Mouse (Mus musculus): Measurements from ENCODE around the gene Gm10647. TPM values are rescaled to one million over a fixed set of nuclear protein-coding genes. Genes with fewer than 3 reads are reported as not detected.
A peak's percentile ranks its signal among the peaks of the same experiment; 100 is the strongest.

Gm10647 gene
- polyA plus RNA-seq, 2 experiments = 0.50 to 0.63 TPM

DNA sequence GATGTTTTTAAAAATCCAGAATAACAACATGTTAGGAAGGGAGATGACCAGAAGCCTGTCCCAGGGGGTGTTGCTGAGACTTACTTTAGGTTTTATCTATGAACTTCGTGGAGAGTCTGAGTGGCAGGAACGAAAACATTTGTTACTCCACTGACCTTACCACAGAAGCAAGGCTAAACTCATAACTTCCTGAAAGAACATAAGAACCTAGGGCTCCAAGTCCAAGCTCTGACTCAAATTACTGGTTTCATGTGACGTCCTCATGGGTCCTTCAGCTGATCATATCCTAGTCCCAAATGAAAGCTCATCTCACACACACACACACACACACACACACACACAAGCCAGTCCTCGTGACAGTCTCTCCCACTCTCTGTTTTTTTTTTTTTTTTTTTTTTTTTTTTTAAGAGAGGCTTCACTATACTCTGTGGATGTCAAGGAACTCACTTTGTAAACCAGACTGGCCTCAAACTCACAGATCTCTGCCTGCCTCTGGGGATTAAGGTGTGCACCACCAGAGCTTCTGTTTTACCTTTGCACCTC, 35.6 kb downstream of the Gm10647 start:
- no peak overlapping the region for H3K27ac ChIP-seq (replicated peaks; ENCODE audit: low read depth, low read length)
- no peak overlapping the region for H3K4me2 ChIP-seq (replicated peaks; ENCODE audit: low read depth, low read length, severe bottlenecking)
- H3K4me1 ChIP-seq (ENCODE audit: control insufficient read depth, insufficient read depth, low read length) = peaks cover 6% of the 10 kb centered on the region; the same call in 1 of the 2 replicates
- ATAC-seq (ENCODE audit: low FRiP score, low read depth) (no peak), DNase-seq (ENCODE audit: low spot score) (no peak)
- 63% methylated on average over 4 of the region's 4 CpGs for WGBS
- no peaks in the 10 kb centered on the region for H3K36me3 ChIP-seq (ENCODE audit: control insufficient read depth, insufficient read depth, low read length)
- no peaks in the 10 kb centered on the region for H3K27me3 ChIP-seq (ENCODE audit: control insufficient read depth, insufficient read depth, low read length)
- H3K9ac ChIP-seq (ENCODE audit: low read depth, low read length, severe bottlenecking) = no peak overlapping the region
- no peak overlapping the region for H3K4me3 ChIP-seq (replicated peaks; ENCODE audit: low read length)
- H3K9me3 ChIP-seq (ENCODE audit: control insufficient read depth, low read length) = no peaks in the 10 kb centered on the region
- TF ChIP-seq POLR2A (IDR thresholded peaks at IDR 0.05; ENCODE audit: borderline replicate concordance, extremely low read depth, insufficient read depth, insufficient read length) = no peak

- no peak for DNase-seq (ENCODE audit: low spot score)
- H3K9me3 ChIP-seq (ENCODE audit: control insufficient read depth, low read length) = no peaks in the 10 kb centered on the region
- H3K4me3 ChIP-seq (replicated peaks; ENCODE audit: low read length) = peak overlapping the region; percentile 64
- no peak for TF ChIP-seq POLR2A (IDR thresholded peaks at IDR 0.05; ENCODE audit: borderline replicate concordance, extremely low read depth, insufficient read depth, insufficient read length)
- no peaks in the 10 kb centered on the region for H3K36me3 ChIP-seq (ENCODE audit: control insufficient read depth, insufficient read depth, low read length)
- H3K27ac ChIP-seq (replicated peaks; ENCODE audit: low read depth, low read length) = no peak overlapping the region
- WGBS = 17% methylated on average over 7 of the region's 7 CpGs
- ATAC-seq (ENCODE audit: low FRiP score, low read depth) = no peak
- peaks cover 6% of the 10 kb centered on the region; the same call in 1 of the 2 replicates for H3K4me1 ChIP-seq (ENCODE audit: control insufficient read depth, insufficient read depth, low read length)
- H3K9ac ChIP-seq (ENCODE audit: low read depth, low read length, severe bottlenecking) = no peak overlapping the region
- no peaks in the 10 kb centered on the region for H3K27me3 ChIP-seq (ENCODE audit: control insufficient read depth, insufficient read depth, low read length)
- H3K4me2 ChIP-seq (replicated peaks; ENCODE audit: low read depth, low read length, severe bottlenecking) = peak overlapping the region; percentile 84
These were observed 37.0 kb downstream of the Gm10647 start for GRCm38 (mm10) chr9:66833851-66834250.

DNA sequence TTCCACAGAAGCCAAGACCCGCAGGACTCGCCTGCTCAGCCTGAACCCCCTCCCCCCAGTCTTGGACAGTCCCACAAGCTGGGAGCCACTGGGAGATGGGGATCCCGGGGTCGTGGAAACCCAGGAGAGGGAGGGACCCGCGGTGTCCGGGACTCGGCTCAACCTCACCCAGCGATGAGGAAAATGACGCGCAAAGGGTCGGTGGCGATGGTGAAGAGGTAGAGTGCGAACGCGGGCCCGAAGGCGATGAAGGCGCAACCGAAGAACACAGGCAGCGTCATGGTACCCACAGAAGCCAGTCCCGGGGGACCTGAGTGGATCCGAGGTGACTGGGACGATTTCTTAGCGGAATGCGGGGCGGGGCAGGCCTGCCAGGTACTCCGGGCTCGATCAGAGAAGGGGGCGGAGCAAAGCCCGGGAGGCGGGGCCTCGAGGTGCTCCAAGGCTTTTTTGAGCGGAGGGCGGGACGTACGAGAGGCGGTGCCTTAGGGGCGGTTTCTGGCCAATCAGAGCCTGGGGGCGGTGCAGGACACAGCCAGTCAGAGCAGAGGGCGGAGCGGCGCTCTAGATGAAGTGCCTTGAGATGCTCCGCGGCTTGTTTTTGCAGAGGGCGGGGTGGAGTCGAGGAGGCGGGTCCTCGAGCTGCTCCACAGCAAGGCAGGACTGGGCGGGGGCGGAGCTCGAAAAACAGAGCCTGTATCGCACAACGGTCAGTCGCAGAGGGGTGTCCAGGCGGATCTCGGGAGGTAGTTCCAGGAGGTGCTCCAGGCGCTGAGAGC, 37.7 kb downstream of the Gm10647 start, which contains the start of gene Aph1c:
TSS of gene Aph1c (minus strand) at position 409 of the 779 bp plus-strand sequence.
- DNase-seq (ENCODE audit: low spot score) (peak; percentile 99), ATAC-seq (ENCODE audit: low FRiP score, low read depth) (peak; percentile 99)
- Histone ChIP-seq H3K27ac (replicated peaks; ENCODE audit: low read depth, low read length) (no peak within 1 kb of the TSS), H3K4me1 (ENCODE audit: control insufficient read depth, insufficient read depth, low read length) (peaks cover 6% of the 10 kb centered on the region; the same call in 1 of the 2 replicates), H3K4me2 (replicated peaks; ENCODE audit: low read depth, low read length, severe bottlenecking) (peak within 1 kb of the TSS; percentile 84), H3K9ac (ENCODE audit: low read depth, low read length, severe bottlenecking) (peak within 1 kb of the TSS; percentile 58), H3K4me3 (replicated peaks; ENCODE audit: low read length) (peak within 1 kb of the TSS; percentile 64), H3K36me3 (ENCODE audit: control insufficient read depth, insufficient read depth, low read length) (no peaks in the 10 kb centered on the region), H3K9me3 (ENCODE audit: control insufficient read depth, low read length) (no peaks in the 10 kb centered on the region), H3K27me3 (ENCODE audit: control insufficient read depth, insufficient read depth, low read length) (no peaks in the 10 kb centered on the region)
- no peak for TF ChIP-seq POLR2A (IDR thresholded peaks at IDR 0.05; ENCODE audit: borderline replicate concordance, extremely low read depth, insufficient read depth, insufficient read length)
- under 1% methylated on average over 57 of the region's 58 CpGs for WGBS

GRCm38 (mm10) chr9:66835097-66835480, 38.2 kb downstream of the Gm10647 start:
- ATAC-seq (ENCODE audit: low FRiP score, low read depth) (peak; percentile 69), DNase-seq (ENCODE audit: low spot score) (no peak)
- Histone ChIP-seq H3K27ac (replicated peaks; ENCODE audit: low read depth, low read length) (no peak overlapping the region), H3K27me3 (ENCODE audit: control insufficient read depth, insufficient read depth, low read length) (no peaks in the 10 kb centered on the region), H3K36me3 (ENCODE audit: control insufficient read depth, insufficient read depth, low read length) (no peaks in the 10 kb centered on the region), H3K9me3 (ENCODE audit: control insufficient read depth, low read length) (no peaks in the 10 kb centered on the region), H3K4me3 (replicated peaks; ENCODE audit: low read length) (peak overlapping the region; percentile 64), H3K4me1 (ENCODE audit: control insufficient read depth, insufficient read depth, low read length) (peaks cover 6% of the 10 kb centered on the region; the same call in 1 of the 2 replicates), H3K9ac (ENCODE audit: low read depth, low read length, severe bottlenecking) (peak overlapping the region; percentile 34), H3K4me2 (replicated peaks; ENCODE audit: low read depth, low read length, severe bottlenecking) (peak overlapping the region; percentile 84)
- under 1% methylated on average over 24 of the region's 24 CpGs for WGBS
- no peak for TF ChIP-seq POLR2A (IDR thresholded peaks at IDR 0.05; ENCODE audit: borderline replicate concordance, extremely low read depth, insufficient read depth, insufficient read length)

DNA sequence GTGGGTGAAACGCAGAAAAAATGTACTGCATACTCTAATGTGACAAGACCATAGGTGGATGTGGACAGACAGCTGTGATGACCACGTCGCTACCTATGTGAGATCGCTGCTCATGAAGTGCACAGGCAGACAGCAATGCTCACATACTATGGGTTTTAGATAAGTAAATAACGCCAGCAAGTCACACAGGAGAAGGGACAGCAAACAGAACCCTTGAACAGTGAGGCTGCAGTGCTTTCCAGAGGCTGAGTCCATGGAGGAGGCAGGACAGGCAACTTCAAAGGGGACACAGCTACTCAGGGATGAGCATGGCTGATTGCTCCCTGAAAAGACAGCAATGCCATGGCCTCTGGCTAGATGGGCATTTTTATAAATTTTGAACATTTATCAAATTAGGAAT, 50.0 kb downstream of the Gm10647 start:
- H3K9me3 ChIP-seq (ENCODE audit: control insufficient read depth, low read length) = no peaks in the 10 kb centered on the region
- no peak overlapping the region for H3K9ac ChIP-seq (ENCODE audit: low read depth, low read length, severe bottlenecking)
- ATAC-seq (ENCODE audit: low FRiP score, low read depth) = no peak
- H3K27me3 ChIP-seq (ENCODE audit: control insufficient read depth, insufficient read depth, low read length) = no peaks in the 10 kb centered on the region
- H3K27ac ChIP-seq (replicated peaks; ENCODE audit: low read depth, low read length) = no peak overlapping the region
- no peak overlapping the region for H3K4me3 ChIP-seq (replicated peaks; ENCODE audit: low read length)
- WGBS = 93% methylated on average over 5 of the region's 5 CpGs
- peaks cover 32% of the 10 kb centered on the region for H3K36me3 ChIP-seq (ENCODE audit: control insufficient read depth, insufficient read depth, low read length)
- no peak for DNase-seq (ENCODE audit: low spot score)
- no peak for TF ChIP-seq POLR2A (IDR thresholded peaks at IDR 0.05; ENCODE audit: borderline replicate concordance, extremely low read depth, insufficient read depth, insufficient read length)
- H3K4me2 ChIP-seq (replicated peaks; ENCODE audit: low read depth, low read length, severe bottlenecking) = no peak overlapping the region
- H3K4me1 ChIP-seq (ENCODE audit: control insufficient read depth, insufficient read depth, low read length) = no peaks in the 10 kb centered on the region

Other genes starting within 250 kb of the Gm10647 start
- 39.2 and 45.8 TPM in 2 replicates for gene Usp3, start 203.9 kb upstream of the Gm10647 start, polyA plus RNA-seq (2012; rRNA removed)
- 66.7 and 77.6 TPM in 2 replicates for gene Usp3, start 203.9 kb upstream of the Gm10647 start, polyA plus RNA-seq (2014; fragmentation: Nextera tagmentation; extraction: Ambion mirVana)
- gene Car12, start 83.4 kb upstream of the Gm10647 start, polyA plus RNA-seq (2012; rRNA removed) = 36.5 and 40.0 TPM in 2 replicates
- 15.8 and 17.8 TPM in 2 replicates for gene Car12, start 83.4 kb upstream of the Gm10647 start, polyA plus RNA-seq (2014; fragmentation: Nextera tagmentation; extraction: Ambion mirVana)
- gene Aph1b, start 1.5 kb upstream of the Gm10647 start, polyA plus RNA-seq (2012; rRNA removed) = 6.3 and 7.6 TPM in 2 replicates
- 11.4 and 13.2 TPM in 2 replicates for gene Aph1b, start 1.5 kb upstream of the Gm10647 start, polyA plus RNA-seq (2014; fragmentation: Nextera tagmentation; extraction: Ambion mirVana)
- 1.7 and 2.5 TPM in 2 replicates for gene Aph1c, start 37.7 kb downstream of the Gm10647 start, polyA plus RNA-seq (2012; rRNA removed)
- gene Aph1c, start 37.7 kb downstream of the Gm10647 start, polyA plus RNA-seq (2014; fragmentation: Nextera tagmentation; extraction: Ambion mirVana) = 2.8 and 4.3 TPM in 2 replicates
- 14.3 and 15.1 TPM in 2 replicates for gene Rab8b, start 122.6 kb downstream of the Gm10647 start, polyA plus RNA-seq (2012; rRNA removed)
- gene Rab8b, start 122.6 kb downstream of the Gm10647 start, polyA plus RNA-seq (2014; fragmentation: Nextera tagmentation; extraction: Ambion mirVana) = 15.4 and 16.8 TPM in 2 replicates
- 196 and 292 TPM in 2 replicates for gene Rps27l, start 149.0 kb downstream of the Gm10647 start, polyA plus RNA-seq (2012; rRNA removed)
- gene Rps27l, start 149.0 kb downstream of the Gm10647 start, polyA plus RNA-seq (2014; fragmentation: Nextera tagmentation; extraction: Ambion mirVana) = 596 and 633 TPM in 2 replicates
- 8.8 and 10.1 TPM in 2 replicates for gene Lactb, start 178.4 kb downstream of the Gm10647 start, polyA plus RNA-seq (2012; rRNA removed)
- gene Lactb, start 178.4 kb downstream of the Gm10647 start, polyA plus RNA-seq (2014; fragmentation: Nextera tagmentation; extraction: Ambion mirVana) = 10.6 and 10.9 TPM in 2 replicates

Data from limb, embryonic 14.5 days (tissue).